Mouse (Mus musculus) brain, embryonic 14.5 days (tissue): ENCODE data around the gene Foxs1.

Source experiments
- CTCF ChIP-seq: fragments of 200-500 bp; IDR thresholded peaks from 2 replicates; pipeline ENCODE4 v1.5.1; 2012; ENCODE audit warnings: inconsistent platforms, mild to moderate bottlenecking, moderate library complexity, borderline replicate concordance; ENCODE audit not compliant: insufficient read depth, insufficient read length; ENCODE audit errors: extremely low read depth
- POLR2A ChIP-seq: fragments of 200-500 bp; IDR thresholded peaks from 2 replicates; pipeline ENCODE4 v1.6.1; 2012; ENCODE audit warnings: mild to moderate bottlenecking, inconsistent platforms, borderline replicate concordance; ENCODE audit not compliant: poor library complexity, insufficient read depth, insufficient read length, severe bottlenecking; ENCODE audit errors: extremely low read depth

GRCm38 (mm10) chr2:152924128-152924527 lies 8.9 kb downstream of the Foxs1 start:
- TF ChIP-seq CTCF = no peak
- no peak for TF ChIP-seq POLR2A
